Mouse (Mus musculus) heart, adult 2 months (tissue): ENCODE data around the gene Mlycd. TPM values are rescaled to one million over a fixed set of nuclear protein-coding genes. Genes with fewer than 3 reads are reported as not detected.

ENCODE experiments used
- DNase-seq, 2 experiments: peaks; one replicate each; pipeline ENCODE4 v3.0.0; 2021
- H3K27ac ChIP-seq: fragments of 200-600 bp; 2 replicates; pipeline ENCODE4 v1.8.1; 2022
- H3K27me3 ChIP-seq: fragments of 200-500 bp; 2 replicates; pipeline ENCODE4 v1.6.1; 2012; ENCODE audit warnings: mild to moderate bottlenecking, low read length, inconsistent platforms, mixed read lengths; ENCODE audit not compliant: control insufficient read depth, insufficient read depth
- H3K36me3 ChIP-seq: fragments of 200-500 bp; 2 replicates; pipeline ENCODE4 v1.6.1; 2012; ENCODE audit warnings: low read length, inconsistent platforms; ENCODE audit not compliant: control insufficient read depth, insufficient read depth
- H3K4me1 ChIP-seq: fragments of 200-500 bp; 2 replicates; pipeline ENCODE4 v1.6.1; 2011; ENCODE audit warnings: low read length; ENCODE audit not compliant: control insufficient read depth, insufficient read depth
- H3K4me3 ChIP-seq: fragments of 200-600 bp; 2 replicates; pipeline ENCODE4 v1.8.1; 2022
- H3K79me2 ChIP-seq: fragments of 200-500 bp; replicated peaks from 2 replicates; pipeline ENCODE4 v1.6.1; 2012; ENCODE audit warnings: mild to moderate bottlenecking, inconsistent platforms, low read length, moderate library complexity, mixed read lengths; ENCODE audit not compliant: control insufficient read depth, insufficient read depth
- H3K9ac ChIP-seq: fragments of 200-500 bp; 2 replicates; pipeline ENCODE4 v1.6.1; 2012; ENCODE audit warnings: low read depth, mild to moderate bottlenecking, control low read depth, inconsistent platforms, low read length, mixed read lengths
- CTCF ChIP-seq: fragments of 200-600 bp; IDR thresholded peaks from 2 replicates; pipeline ENCODE4 v1.8.1; 2022; ENCODE audit warnings: antibody characterized with exemption, mild to moderate bottlenecking, moderate library complexity
- EP300 ChIP-seq: fragments of 200-500 bp; IDR thresholded peaks from 2 replicates; pipeline ENCODE4 v1.6.1; 2011; ENCODE audit warnings: low read depth, low read length, control low read depth; ENCODE audit not compliant: insufficient read depth
- POLR2A ChIP-seq: fragments of 200-500 bp; IDR thresholded peaks from 2 replicates; pipeline ENCODE4 v1.6.1; 2011; ENCODE audit warnings: mild to moderate bottlenecking, low read depth, low read length, control low read depth; ENCODE audit not compliant: insufficient read depth
- WGBS: fragments of 180-500 bp; shearing (Covaris S2); methylation state at CpG from one replicate; pipeline ENCODE4 v1.1.7; 2018; 5-methylcytosine and 5-hydroxymethylcytosine counted together
- intact Hi-C: fragments of 180-260 bp; cut with DNase I; formaldehyde crosslinking; loops from one replicate; pipeline ENCODE4 v1.15.1; 2025
- polyA plus RNA-seq: library from polyadenylated mRNA; depleted of rRNA; stranded (reverse); fragments of >200 nt; gene quantifications from 2 replicates; pipeline ENCODE4 v1.2.3, GENCODE M21; 2012
- total RNA-seq, 2 experiments: library from RNA; stranded (reverse); gene quantifications; 2 replicates each; pipeline ENCODE4 v1.2.3; 2021

Mlycd gene
- total and polyA plus RNA-seq, 3 experiments = 83.8 to 118 (median 110) TPM

GRCm38 (mm10) chr8:119413605-119414004 is 18.9 kb downstream of the Mlycd start:
- intact Hi-C loops = loop anchor here (2.0 kb wide), 2 partner anchors 27 to 191 kb away; partner anchors contain the start of gene Taf1c
- no peak overlapping the region for H3K27ac ChIP-seq
- TF ChIP-seq CTCF = no peak
- no peak for TF ChIP-seq EP300
- TF ChIP-seq POLR2A = no peak
- no peaks in the 10 kb centered on the region for H3K36me3 ChIP-seq
- H3K79me2 ChIP-seq = no peaks in the 10 kb centered on the region
- no peak overlapping the region for H3K4me3 ChIP-seq
- 75% methylated on average over 10 of the region's 10 CpGs for WGBS
- no peak for DNase-seq
- no peak overlapping the region for H3K9ac ChIP-seq
- H3K4me1 ChIP-seq = peaks cover 3% of the 10 kb centered on the region; the same call in 1 of the 2 replicates
- H3K27me3 ChIP-seq = no peaks in the 10 kb centered on the region

GRCm38 (mm10) chr8:119420318-119420717 is 25.6 kb downstream of the Mlycd start:
- Histone ChIP-seq H3K27me3 (no peaks in the 10 kb centered on the region), H3K9ac (no peak overlapping the region), H3K36me3 (no peaks in the 10 kb centered on the region), H3K4me1 (peaks cover 30% of the 10 kb centered on the region), H3K79me2 (no peaks in the 10 kb centered on the region), H3K4me3 (no peak overlapping the region), H3K27ac (no peak overlapping the region)
- 61% methylated on average over 7 of the region's 7 CpGs for WGBS
- intact Hi-C loops = no loop called here
- TF ChIP-seq CTCF (no peak), EP300 (no peak), POLR2A (no peak)
- DNase-seq = no peak

- H3K4me1 ChIP-seq = peaks cover 38% of the 10 kb centered on the region
- peak overlapping the region; percentile 71 for H3K27ac ChIP-seq
- no peaks in the 10 kb centered on the region for H3K27me3 ChIP-seq
- H3K4me3 ChIP-seq = no peak overlapping the region
- H3K36me3 ChIP-seq = no peaks in the 10 kb centered on the region
- WGBS = 28% methylated on average over 9 of the region's 9 CpGs
- peak in 1 of 2 experiments; percentile 54 for DNase-seq
- no peak for TF ChIP-seq POLR2A
- TF ChIP-seq EP300 = no peak
- no peak for TF ChIP-seq CTCF
- intact Hi-C loops = loop anchor here (2.0 kb wide), 1 partner anchor 15 kb away; no protein-coding TSS in a partner anchor
- H3K9ac ChIP-seq = no peak overlapping the region
- no peaks in the 10 kb centered on the region for H3K79me2 ChIP-seq
Measured at GRCm38 (mm10) chr8:119421603-119422122, 27.0 kb downstream of the Mlycd start.

- Histone ChIP-seq H3K79me2 (no peaks in the 10 kb centered on the region), H3K4me3 (no peak overlapping the region), H3K9ac (peak overlapping the region; percentile 12), H3K27ac (peak overlapping the region; percentile 71), H3K4me1 (peaks cover 38% of the 10 kb centered on the region), H3K36me3 (no peaks in the 10 kb centered on the region), H3K27me3 (no peaks in the 10 kb centered on the region)
- peak; percentile 60 to 71 for DNase-seq
- intact Hi-C loops = loop anchor here (2.0 kb wide), 1 partner anchor 15 kb away; no protein-coding TSS in a partner anchor
- TF ChIP-seq EP300 (no peak), CTCF (no peak)
- WGBS = 16% methylated on average over 9 of the region's 9 CpGs
Measured at GRCm38 (mm10) chr8:119422123-119422711, 27.5 kb downstream of the Mlycd start.

GRCm38 (mm10) chr8:119423631-119424141 is 29.0 kb downstream of the Mlycd start:
- Histone ChIP-seq H3K27me3 (no peaks in the 10 kb centered on the region), H3K36me3 (no peaks in the 10 kb centered on the region), H3K9ac (no peak overlapping the region), H3K27ac (peak overlapping the region; percentile 85), H3K79me2 (no peaks in the 10 kb centered on the region), H3K4me1 (peaks cover 48% of the 10 kb centered on the region), H3K4me3 (no peak overlapping the region)
- TF ChIP-seq EP300 = peak; percentile 90
- 0 out of 2 replicates have a peak, but pooled peaks have one; percentile 36 for TF ChIP-seq POLR2A
- no peak for TF ChIP-seq CTCF
- intact Hi-C loops = loop anchor here (2.0 kb wide), 1 partner anchor 13 kb away; no protein-coding TSS in a partner anchor
- DNase-seq = peak; percentile 69 to 80
- 25% methylated on average over 9 of the region's 9 CpGs for WGBS

GRCm38 (mm10) chr8:119424199-119424733 is 29.6 kb downstream of the Mlycd start:
- 81% methylated on average over 10 of the region's 10 CpGs for WGBS
- no peak overlapping the region for H3K4me3 ChIP-seq
- peaks cover 52% of the 10 kb centered on the region for H3K4me1 ChIP-seq
- H3K9ac ChIP-seq = no peak overlapping the region
- TF ChIP-seq CTCF = no peak
- no peak for TF ChIP-seq POLR2A
- TF ChIP-seq EP300 = no peak
- H3K36me3 ChIP-seq = no peaks in the 10 kb centered on the region
- intact Hi-C loops = no loop called here
- no peaks in the 10 kb centered on the region for H3K79me2 ChIP-seq
- no peaks in the 10 kb centered on the region for H3K27me3 ChIP-seq
- no peak for DNase-seq
- H3K27ac ChIP-seq = peak overlapping the region; percentile 85
